Comparison of ENCODE assay signal across 12 mouse cellular contexts in genomic region chr14:76118963-76119362, GRCm38 (mm10). TPM values are rescaled to one million over a fixed set of nuclear protein-coding genes. Genes with fewer than 3 reads are reported as not detected.
DNase-seq lines count a peak whose midpoint lies in the region; ATAC-seq and TF ChIP-seq lines count a peak whose summit lies in the region.
"Had no signal": no experiment of that assay in that cellular context is flagged by ENCODE, and none has a peak within 500 bp of the region (broad histone marks: within the 10 kb centered on the region; RNA-seq: fewer than 3 reads in every experiment).

No protein-coding gene starts in this region.

- no peak overlapping the region for H3K4me3 ChIP-seq in heart, postnatal 0 days (ENCODE audit: low read depth, low read length)
- no peak overlapping the region for H3K4me3 ChIP-seq in intestine, embryonic 15.5 days (replicated peaks)
- H3K4me3 ChIP-seq in kidney, embryonic 15.5 days (replicated peaks) = no peak overlapping the region
- H3K4me3 ChIP-seq: embryonic facial prominence, embryonic 15.5 days; liver, embryonic 12.5 days; midbrain, embryonic 13.5 days had no signal

- no peaks in the 10 kb centered on the region for H3K27me3 ChIP-seq in heart, postnatal 0 days (ENCODE audit: control insufficient read depth, insufficient read depth, low read length)
- H3K27me3 ChIP-seq in intestine, embryonic 15.5 days (replicated peaks) = no peaks in the 10 kb centered on the region
- no peaks in the 10 kb centered on the region for H3K27me3 ChIP-seq in kidney, embryonic 15.5 days
- H3K27me3 ChIP-seq: embryonic facial prominence, embryonic 15.5 days; liver, embryonic 12.5 days; midbrain, embryonic 13.5 days had no signal

- no peak for ATAC-seq in heart, postnatal 0 days (ENCODE audit: insufficient read depth, low read depth)
- peak; percentile 63; the same call in 1 of the 2 replicates for ATAC-seq in intestine, embryonic 15.5 days
- ATAC-seq in kidney, embryonic 15.5 days (replicated peaks; ENCODE audit: low FRiP score) = no peak
- ATAC-seq: liver, embryonic 12.5 days; midbrain, embryonic 13.5 days had no signal

- H3K9ac ChIP-seq in heart, postnatal 0 days (replicated peaks; ENCODE audit: low read depth, low read length) = no peak overlapping the region
- H3K9ac ChIP-seq in intestine, embryonic 15.5 days = no peak overlapping the region
- no peak overlapping the region for H3K9ac ChIP-seq in kidney, embryonic 15.5 days
- H3K9ac ChIP-seq: embryonic facial prominence, embryonic 15.5 days; liver, embryonic 12.5 days; midbrain, embryonic 13.5 days had no signal

- peaks cover 68% of the 10 kb centered on the region for H3K36me3 ChIP-seq in heart, postnatal 0 days (replicated peaks; ENCODE audit: control insufficient read depth, insufficient read depth, low read length)
- peaks cover 34% of the 10 kb centered on the region for H3K36me3 ChIP-seq in intestine, embryonic 15.5 days
- peaks cover 84% of the 10 kb centered on the region for H3K36me3 ChIP-seq in kidney, embryonic 15.5 days

- no peak for TF ChIP-seq EP300 in heart, postnatal 0 days (IDR thresholded peaks at IDR 0.05; ENCODE audit: low read depth)

- WGBS in heart, postnatal 0 days = 69% methylated on average over 4 of the region's 4 CpGs
- 47% methylated on average over 4 of the region's 4 CpGs for WGBS in intestine, embryonic 15.5 days
- WGBS in kidney, embryonic 15.5 days = 64% methylated on average over 4 of the region's 4 CpGs

- H3K27ac ChIP-seq in heart, postnatal 0 days (ENCODE audit: low read depth) = no peak overlapping the region
- H3K27ac ChIP-seq in intestine, embryonic 15.5 days = no peak overlapping the region
- H3K27ac ChIP-seq in kidney, embryonic 15.5 days = no peak overlapping the region
- H3K27ac ChIP-seq: embryonic facial prominence, embryonic 15.5 days; liver, embryonic 12.5 days; midbrain, embryonic 13.5 days had no signal

- H3K4me2 ChIP-seq in heart, postnatal 0 days (ENCODE audit: low read depth, low read length) = no peak overlapping the region
- no peak overlapping the region for H3K4me2 ChIP-seq in intestine, embryonic 15.5 days (replicated peaks)
- no peak overlapping the region for H3K4me2 ChIP-seq in kidney, embryonic 15.5 days
- H3K4me2 ChIP-seq: embryonic facial prominence, embryonic 15.5 days; liver, embryonic 12.5 days; midbrain, embryonic 13.5 days had no signal

- DNase-seq in heart, postnatal 0 days (ENCODE audit: low spot score) = no peak
- DNase-seq in heart, adult 11 months = no peak
- DNase-seq in 3T3-L1 (ENCODE audit: low read depth, low spot score) = peak; percentile 54
- DNase-seq in MN1 (ENCODE audit: low spot score) = peak; percentile 82
- no peak for DNase-seq in cerebellum, adult 18-20 months
- no peak for DNase-seq in heart, adult 9 months (ENCODE audit: low spot score in 2 of 2)
- DNase-seq: heart, postnatal 10 days had no signal

- H3K9me3 ChIP-seq in heart, postnatal 0 days (replicated peaks; ENCODE audit: control insufficient read depth, low read length) = no peaks in the 10 kb centered on the region
- no peaks in the 10 kb centered on the region for H3K9me3 ChIP-seq in intestine, embryonic 15.5 days
- H3K9me3 ChIP-seq in kidney, embryonic 15.5 days (replicated peaks) = no peaks in the 10 kb centered on the region
- H3K9me3 ChIP-seq: embryonic facial prominence, embryonic 15.5 days; liver, embryonic 12.5 days; midbrain, embryonic 13.5 days had no signal

- H3K4me1 ChIP-seq in heart, postnatal 0 days (ENCODE audit: control insufficient read depth, insufficient read depth) = 0 out of 2 replicates have a peak, but pooled peaks cover 6% of the 10 kb centered on the region
- no peaks in the 10 kb centered on the region; the same call in 1 of the 2 replicates for H3K4me1 ChIP-seq in intestine, embryonic 15.5 days (replicated peaks)
- no peaks in the 10 kb centered on the region for H3K4me1 ChIP-seq in kidney, embryonic 15.5 days
- H3K4me1 ChIP-seq: liver, embryonic 12.5 days had no signal

- TF ChIP-seq CTCF in heart, postnatal 0 days (IDR thresholded peaks at IDR 0.05; ENCODE audit: low read depth) = peak; percentile 24; the same call in 1 of the 2 replicates

RNA-seq across cellular contexts. Expression of gene Nufip1, which starts 8.3 kb away (rescaled TPM):
- 6.0 and 6.5 TPM in 2 replicates for total RNA-seq in heart, postnatal 0 days (2014; rRNA removed; ENCODE audit: low replicate concordance)
- 5.4 and 6.0 TPM in 2 replicates for polyA plus RNA-seq in heart, postnatal 0 days (2015; fragmentation: Nextera tagmentation; extraction: Ambion mirVana)
- 15.6 and 17.4 TPM in 2 replicates for polyA plus RNA-seq in intestine, embryonic 15.5 days (2015; fragmentation: Nextera tagmentation; extraction: Ambion mirVana)
- 17.5 TPM in 2 replicates for polyA plus RNA-seq in kidney, embryonic 15.5 days (2015; fragmentation: Nextera tagmentation; extraction: Ambion mirVana)

RNA-seq across cellular contexts. Expression of gene Gpalpp1, which starts 8.4 kb away (rescaled TPM):
- 8.8 and 11.4 TPM in 2 replicates for total RNA-seq in heart, postnatal 0 days (2014; rRNA removed; ENCODE audit: low replicate concordance)
- polyA plus RNA-seq in heart, postnatal 0 days (2015; fragmentation: Nextera tagmentation; extraction: Ambion mirVana) = 5.8 and 6.2 TPM in 2 replicates
- polyA plus RNA-seq in intestine, embryonic 15.5 days (2015; fragmentation: Nextera tagmentation; extraction: Ambion mirVana) = 10.1 and 10.5 TPM in 2 replicates
- 12.7 and 14.3 TPM in 2 replicates for polyA plus RNA-seq in kidney, embryonic 15.5 days (2015; fragmentation: Nextera tagmentation; extraction: Ambion mirVana)

Comparison
In these comparisons a context has a peak if more than half of its experiments do, and no peak if none do; other contexts are left out.
1. DNase-seq: peak in 3T3-L1 (single experiment) and MN1 (single experiment); none in heart, postnatal 0 days (single experiment), heart, adult 11 months (single experiment), cerebellum, adult 18-20 months (0 of 2) and heart, adult 9 months (0 of 2).